Mouse (Mus musculus): ENCODE measurements around the gene Fam207a. TPM values are rescaled to one million over a fixed set of nuclear protein-coding genes. Genes with fewer than 3 reads are reported as not detected.

Fam207a gene
- polyA plus RNA-seq, 1 experiment: not detected

DNA sequence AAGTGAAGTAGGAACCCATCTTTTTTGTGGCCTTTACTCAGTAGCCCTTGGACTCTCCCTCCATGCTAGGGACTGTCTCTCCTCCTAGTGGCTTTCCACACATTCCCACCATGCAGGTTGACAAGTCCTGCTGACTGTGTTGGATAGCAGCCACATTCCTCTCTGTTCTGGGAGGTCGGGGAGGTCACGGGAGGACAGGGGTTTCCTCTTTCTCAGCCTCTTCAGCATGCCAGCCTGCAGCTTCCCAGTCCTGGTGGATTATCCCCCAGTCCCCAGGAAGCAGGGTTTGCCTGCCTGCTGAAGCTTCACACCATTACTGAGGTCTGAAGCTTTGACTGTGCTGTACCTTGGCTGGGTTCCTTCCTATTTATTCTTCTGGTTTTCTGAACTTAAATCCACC, 67.8 kb downstream of the Fam207a start:
- Histone ChIP-seq H3K4me1 (ENCODE audit: control insufficient read depth, insufficient read depth, low read length) (peaks cover 24% of the 10 kb centered on the region), H3K27ac (ENCODE audit: insufficient read depth, low read depth, low read length) (0 out of 2 replicates have a peak overlapping the region, but pooled peaks have one; percentile 32), H3K4me3 (ENCODE audit: insufficient read depth, low read depth, low read length) (no peak overlapping the region)
- WGBS: 24% methylated on average over 2 of the region's 2 CpGs
- TF ChIP-seq POLR2A (IDR thresholded peaks at IDR 0.05; ENCODE audit: insufficient read depth, low read depth, low read length) (no peak), CTCF (IDR thresholded peaks at IDR 0.05; ENCODE audit: insufficient read depth, low read depth, low read length) (no peak)

DNA sequence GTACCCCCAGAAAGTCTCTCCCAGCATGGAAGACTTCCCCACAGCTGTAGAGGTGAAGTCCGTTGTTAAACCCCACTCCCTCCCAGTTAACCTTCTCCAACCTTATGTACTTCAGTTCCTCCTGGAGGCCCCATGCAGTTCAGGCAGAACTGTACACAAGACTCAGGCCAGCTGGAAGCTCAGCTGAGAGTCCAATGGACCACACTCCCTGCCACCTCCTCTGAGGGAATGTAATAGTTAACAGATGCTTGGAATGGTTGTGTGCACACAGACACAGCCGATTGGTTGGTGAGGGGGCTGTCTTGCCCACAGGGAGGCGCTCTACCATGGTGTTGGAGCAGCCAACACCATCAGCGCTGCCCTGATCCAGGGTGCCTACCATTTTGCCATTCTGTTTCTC, 73.3 kb downstream of the Fam207a start:
- Histone ChIP-seq H3K27ac (ENCODE audit: insufficient read depth, low read depth, low read length) (no peak overlapping the region), H3K4me3 (ENCODE audit: insufficient read depth, low read depth, low read length) (no peak overlapping the region), H3K4me1 (ENCODE audit: control insufficient read depth, insufficient read depth, low read length) (peaks cover 11% of the 10 kb centered on the region)
- TF ChIP-seq CTCF (IDR thresholded peaks at IDR 0.05; ENCODE audit: insufficient read depth, low read depth, low read length) (no peak), POLR2A (IDR thresholded peaks at IDR 0.05; ENCODE audit: insufficient read depth, low read depth, low read length) (no peak)
- WGBS: 77% methylated on average over 4 of the region's 4 CpGs

DNA sequence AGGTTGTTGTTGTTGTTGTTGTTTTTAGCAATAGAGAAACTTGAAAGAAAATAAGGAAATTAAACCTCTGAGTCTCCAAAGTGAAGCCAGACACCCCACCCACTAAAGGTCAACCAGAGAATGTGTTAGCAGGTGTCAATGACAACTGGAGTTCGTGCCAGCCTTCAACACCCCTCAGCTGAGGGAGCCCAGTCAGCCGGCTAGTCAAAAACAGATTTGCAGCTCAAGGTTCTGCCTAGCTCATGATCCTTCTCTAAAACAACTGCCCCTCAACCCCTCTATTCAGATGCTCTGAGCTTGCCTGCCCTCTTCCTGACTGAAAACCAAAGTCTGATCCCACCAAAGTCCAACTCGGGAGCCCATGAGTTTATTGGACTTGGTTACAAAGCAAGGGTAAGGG, 73.8 kb downstream of the Fam207a start:
- TF ChIP-seq CTCF (IDR thresholded peaks at IDR 0.05; ENCODE audit: insufficient read depth, low read depth, low read length) (no peak), POLR2A (IDR thresholded peaks at IDR 0.05; ENCODE audit: insufficient read depth, low read depth, low read length) (no peak)
- 81% methylated on average over 3 of the region's 3 CpGs for WGBS
- peaks cover 11% of the 10 kb centered on the region for H3K4me1 ChIP-seq (ENCODE audit: control insufficient read depth, insufficient read depth, low read length)
- H3K27ac ChIP-seq (ENCODE audit: insufficient read depth, low read depth, low read length): no peak overlapping the region
- no peak overlapping the region for H3K4me3 ChIP-seq (ENCODE audit: insufficient read depth, low read depth, low read length)

DNA sequence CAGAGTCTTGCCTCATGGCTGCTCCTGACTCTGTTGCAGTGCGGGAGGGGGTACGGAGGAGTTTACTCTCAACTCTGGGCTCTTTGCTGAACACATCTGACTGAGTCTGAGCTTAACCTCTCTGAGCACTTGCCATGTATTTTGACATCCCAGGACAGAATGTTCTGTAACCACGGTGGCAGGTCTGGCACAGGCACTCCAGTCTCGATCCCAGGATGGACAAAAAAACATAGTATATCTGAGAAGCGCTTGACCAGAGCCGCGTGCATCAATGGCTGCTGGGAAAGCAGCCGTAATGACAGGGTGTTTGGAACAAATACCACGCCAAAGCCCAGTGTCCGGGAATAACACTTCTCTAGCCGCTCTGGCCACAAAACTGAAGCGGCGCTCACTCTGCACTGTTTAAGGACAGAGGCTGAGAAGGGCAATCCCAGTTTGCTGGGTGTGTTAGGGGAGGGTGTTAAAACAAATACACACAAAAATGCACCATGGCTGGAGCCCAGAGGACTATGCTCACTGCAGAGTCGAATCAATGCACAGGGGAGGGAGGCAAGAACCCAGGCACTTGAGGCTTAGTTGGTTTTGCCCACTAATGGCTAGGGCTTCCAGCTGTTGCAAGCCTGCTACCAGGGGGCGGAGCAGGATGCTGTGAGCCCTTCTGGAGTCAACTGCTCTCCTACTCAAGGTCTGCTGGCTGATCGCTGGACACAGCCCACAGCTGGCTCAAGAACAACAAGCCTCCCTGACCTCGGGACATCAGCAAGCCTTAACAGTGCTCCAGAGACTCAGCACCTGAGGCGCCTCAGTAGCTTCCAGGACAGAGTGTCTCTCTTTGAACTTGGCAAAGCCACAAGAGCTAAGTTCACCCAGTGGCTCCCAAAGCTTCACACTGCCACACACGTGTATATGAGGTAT, 74.5 kb downstream of the Fam207a start:
- Histone ChIP-seq H3K4me1 (ENCODE audit: control insufficient read depth, insufficient read depth, low read length) (peaks cover 11% of the 10 kb centered on the region), H3K4me3 (ENCODE audit: insufficient read depth, low read depth, low read length) (no peak overlapping the region), H3K27ac (ENCODE audit: insufficient read depth, low read depth, low read length) (no peak overlapping the region)
- WGBS: 57% methylated on average over 19 of the region's 19 CpGs
- no peak for TF ChIP-seq POLR2A (IDR thresholded peaks at IDR 0.05; ENCODE audit: insufficient read depth, low read depth, low read length)
- no peak for TF ChIP-seq CTCF (IDR thresholded peaks at IDR 0.05; ENCODE audit: insufficient read depth, low read depth, low read length)

DNA sequence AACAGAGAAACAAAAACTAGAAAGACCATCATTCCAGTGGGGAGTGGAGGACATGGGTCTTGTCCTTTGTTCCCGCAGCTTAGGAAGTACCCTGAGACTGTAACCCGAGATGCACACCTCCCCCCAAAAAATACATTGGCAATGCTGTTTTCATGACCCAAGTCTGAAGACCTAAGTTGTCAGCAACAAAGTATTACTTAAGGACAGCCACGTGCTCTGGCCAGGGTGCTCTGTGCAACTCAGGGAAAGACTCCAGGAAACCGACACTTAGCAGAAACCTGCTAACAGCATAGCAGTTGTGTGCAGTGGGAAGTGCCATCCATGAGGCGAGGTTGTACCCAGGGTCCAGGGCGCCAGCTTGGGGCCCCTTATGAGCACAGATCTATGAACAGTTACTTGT, 75.3 kb downstream of the Fam207a start:
- no peak for TF ChIP-seq CTCF (IDR thresholded peaks at IDR 0.05; ENCODE audit: insufficient read depth, low read depth, low read length)
- no peak for TF ChIP-seq POLR2A (IDR thresholded peaks at IDR 0.05; ENCODE audit: insufficient read depth, low read depth, low read length)
- H3K4me1 ChIP-seq (ENCODE audit: control insufficient read depth, insufficient read depth, low read length): peaks cover 18% of the 10 kb centered on the region
- WGBS: 67% methylated on average over 6 of the region's 6 CpGs
- H3K4me3 ChIP-seq (ENCODE audit: insufficient read depth, low read depth, low read length): no peak overlapping the region
- no peak overlapping the region for H3K27ac ChIP-seq (ENCODE audit: insufficient read depth, low read depth, low read length)

DNA sequence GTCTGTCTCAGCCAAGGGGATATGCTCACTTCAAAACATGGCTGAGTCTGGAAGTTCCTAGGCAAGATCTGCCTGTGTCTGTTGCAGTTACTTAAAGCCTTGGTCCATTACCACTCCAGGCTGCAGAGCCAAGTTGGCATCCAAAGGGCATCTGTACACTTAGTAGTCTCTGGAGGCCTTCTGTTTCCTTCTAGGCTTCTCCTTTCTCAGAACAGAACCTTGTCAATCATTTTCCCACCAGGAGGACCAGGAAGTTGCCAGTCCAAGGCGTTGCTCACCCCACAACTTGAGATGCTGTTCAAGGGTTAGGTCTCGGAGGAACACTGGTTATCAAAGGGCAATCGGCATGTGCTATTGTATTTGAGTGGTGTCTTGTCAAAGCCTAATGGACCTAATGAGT, 76.6 kb downstream of the Fam207a start:
- H3K4me3 ChIP-seq (ENCODE audit: insufficient read depth, low read depth, low read length): no peak overlapping the region
- WGBS: 82% methylated on average over 3 of the region's 3 CpGs
- TF ChIP-seq POLR2A (IDR thresholded peaks at IDR 0.05; ENCODE audit: insufficient read depth, low read depth, low read length): no peak
- TF ChIP-seq CTCF (IDR thresholded peaks at IDR 0.05; ENCODE audit: insufficient read depth, low read depth, low read length): no peak
- H3K4me1 ChIP-seq (ENCODE audit: control insufficient read depth, insufficient read depth, low read length): peaks cover 29% of the 10 kb centered on the region
- H3K27ac ChIP-seq (ENCODE audit: insufficient read depth, low read depth, low read length): no peak overlapping the region

DNA sequence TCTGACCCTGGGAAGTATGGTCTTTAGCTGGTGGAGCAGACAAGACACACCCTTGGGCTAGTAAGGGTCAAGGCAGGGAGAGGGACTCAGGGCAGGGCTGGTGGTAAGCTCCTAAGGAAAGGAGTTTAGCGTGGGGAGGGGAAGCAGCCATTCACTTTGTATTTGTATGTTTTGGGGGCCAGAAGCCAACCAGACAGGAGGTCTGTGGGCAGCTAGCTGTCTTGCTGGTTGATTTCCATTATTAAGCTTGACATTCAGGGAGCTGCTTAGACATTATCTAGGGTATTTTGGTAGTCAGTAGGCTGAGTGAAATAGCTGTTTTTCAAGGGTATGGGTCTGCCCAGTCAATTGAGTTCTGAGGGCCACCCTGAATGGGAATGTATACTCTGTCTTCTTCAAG, 77.6 kb downstream of the Fam207a start:
- no peak overlapping the region for H3K27ac ChIP-seq (ENCODE audit: insufficient read depth, low read depth, low read length)
- no peak for TF ChIP-seq POLR2A (IDR thresholded peaks at IDR 0.05; ENCODE audit: insufficient read depth, low read depth, low read length)
- TF ChIP-seq CTCF (IDR thresholded peaks at IDR 0.05; ENCODE audit: insufficient read depth, low read depth, low read length): no peak
- no peak overlapping the region for H3K4me3 ChIP-seq (ENCODE audit: insufficient read depth, low read depth, low read length)
- 45% methylated on average over 1 of the region's 1 CpGs for WGBS
- peaks cover 36% of the 10 kb centered on the region for H3K4me1 ChIP-seq (ENCODE audit: control insufficient read depth, insufficient read depth, low read length)

Other genes with a start within 250 kb of the Fam207a start
- 127 TPM in 1 of 2 replicates, not detected in the other for gene Adarb1, start 97.5 kb downstream of the Fam207a start, polyA plus RNA-seq (2012; ENCODE audit: insufficient read depth, insufficient read length, low replicate concordance, missing spikeins)
- gene Itgb2, start 14.5 kb upstream of the Fam207a start, polyA plus RNA-seq (2012; ENCODE audit: insufficient read depth, insufficient read length, low replicate concordance, missing spikeins): 191 TPM in 1 of 2 replicates, not detected in the other
- not detected in 2 replicates for gene Pttg1ip, start 65.9 kb upstream of the Fam207a start, polyA plus RNA-seq (2012; ENCODE audit: insufficient read depth, insufficient read length, low replicate concordance, missing spikeins)
- 414 TPM in 1 of 2 replicates, not detected in the other for gene Sumo3, start 90.3 kb upstream of the Fam207a start, polyA plus RNA-seq (2012; ENCODE audit: insufficient read depth, insufficient read length, low replicate concordance, missing spikeins)
- gene Gm49325, start 90.4 kb upstream of the Fam207a start, polyA plus RNA-seq (2012; ENCODE audit: insufficient read depth, insufficient read length, low replicate concordance, missing spikeins): not detected in 2 replicates
- gene Ube2g2, start 106.5 kb upstream of the Fam207a start, polyA plus RNA-seq (2012; ENCODE audit: insufficient read depth, insufficient read length, low replicate concordance, missing spikeins): not detected in 2 replicates
- gene Tspear, start 170.8 kb upstream of the Fam207a start, polyA plus RNA-seq (2012; ENCODE audit: insufficient read depth, insufficient read length, low replicate concordance, missing spikeins): not detected in 2 replicates
- gene Gm19402, start 175.0 kb upstream of the Fam207a start, polyA plus RNA-seq (2012; ENCODE audit: insufficient read depth, insufficient read length, low replicate concordance, missing spikeins): not detected in 2 replicates
- not detected in 2 replicates for gene Gm9508, start 181.4 kb upstream of the Fam207a start, polyA plus RNA-seq (2012; ENCODE audit: insufficient read depth, insufficient read length, low replicate concordance, missing spikeins)
- gene Gm10272, start 190.8 kb upstream of the Fam207a start, polyA plus RNA-seq (2012; ENCODE audit: insufficient read depth, insufficient read length, low replicate concordance, missing spikeins): not detected in 2 replicates
- not detected in 2 replicates for gene Gm10024, start 195.7 kb upstream of the Fam207a start, polyA plus RNA-seq (2012; ENCODE audit: insufficient read depth, insufficient read length, low replicate concordance, missing spikeins)
- gene Gm10142, start 200.0 kb upstream of the Fam207a start, polyA plus RNA-seq (2012; ENCODE audit: insufficient read depth, insufficient read length, low replicate concordance, missing spikeins): not detected in 2 replicates
- not detected in 2 replicates for gene Krtap12-1, start 204.8 kb upstream of the Fam207a start, polyA plus RNA-seq (2012; ENCODE audit: insufficient read depth, insufficient read length, low replicate concordance, missing spikeins)
- gene Gm10100, start 210.7 kb upstream of the Fam207a start, polyA plus RNA-seq (2012; ENCODE audit: insufficient read depth, insufficient read length, low replicate concordance, missing spikeins): not detected in 2 replicates
- not detected in 2 replicates for gene Gm18596, start 226.9 kb upstream of the Fam207a start, polyA plus RNA-seq (2012; ENCODE audit: insufficient read depth, insufficient read length, low replicate concordance, missing spikeins)
- gene Gm9736, start 235.6 kb upstream of the Fam207a start, polyA plus RNA-seq (2012; ENCODE audit: insufficient read depth, insufficient read length, low replicate concordance, missing spikeins): not detected in 2 replicates
- gene Gm3233, start 243.9 kb upstream of the Fam207a start, polyA plus RNA-seq (2012; ENCODE audit: insufficient read depth, insufficient read length, low replicate concordance, missing spikeins): not detected in 2 replicates

All from olfactory bulb, adult 2 months (tissue).